8 mouse cellular contexts compared by ENCODE assay signal in genomic region chr3:52046027-52046700, GRCm38 (mm10). TPM values are rescaled to one million over a fixed set of nuclear protein-coding genes. Genes with fewer than 3 reads are reported as not detected.
DNase-seq lines count a peak whose midpoint lies in the region; ATAC-seq and TF ChIP-seq lines count a peak whose summit lies in the region.

No protein-coding gene starts in this region.

- H3ac ChIP-seq in myocyte (ENCODE audit: control insufficient read depth, insufficient read length) = no peak overlapping the region

- H3K27ac ChIP-seq in forebrain, embryonic 12.5 days = peak overlapping the region; percentile 93
- peak overlapping the region; percentile 93 for H3K27ac ChIP-seq in heart, embryonic 16.5 days (ENCODE audit: low read length)
- peak overlapping the region; percentile 74 for H3K27ac ChIP-seq in liver, embryonic 12.5 days
- peak overlapping the region; percentile 45 for H3K27ac ChIP-seq in testis, adult 2 months (ENCODE audit: control insufficient read depth, insufficient read depth, low read depth, low read length)

- H3K36me3 ChIP-seq in forebrain, embryonic 12.5 days (replicated peaks) = 0 out of 2 replicates have a peak, but pooled peaks cover 2% of the 10 kb centered on the region
- H3K36me3 ChIP-seq in heart, embryonic 16.5 days (ENCODE audit: control insufficient read depth, insufficient read depth) = no peaks in the 10 kb centered on the region
- no peaks in the 10 kb centered on the region for H3K36me3 ChIP-seq in liver, embryonic 12.5 days
- H3K36me3 ChIP-seq in myocyte (ENCODE audit: control insufficient read depth, insufficient read depth) = peaks cover 4% of the 10 kb centered on the region
- H3K36me3 ChIP-seq in testis, adult 2 months (ENCODE audit: control insufficient read depth, insufficient read depth, low read length) = no peaks in the 10 kb centered on the region

- peak overlapping the region; percentile 38 for H3K9ac ChIP-seq in forebrain, embryonic 12.5 days
- peak overlapping the region; percentile 68 for H3K9ac ChIP-seq in heart, embryonic 16.5 days (ENCODE audit: low read length)
- peak overlapping the region; percentile 18; the same call in 1 of the 2 replicates for H3K9ac ChIP-seq in liver, embryonic 12.5 days

- peak overlapping the region; percentile 49 for H3K4me2 ChIP-seq in forebrain, embryonic 12.5 days
- peak overlapping the region; percentile 69 for H3K4me2 ChIP-seq in heart, embryonic 16.5 days (ENCODE audit: low read depth, low read length)
- peak overlapping the region; percentile 69 for H3K4me2 ChIP-seq in liver, embryonic 12.5 days
- peak overlapping the region; percentile 91 for H3K4me2 ChIP-seq in myocyte (ENCODE audit: low read depth)

- peaks cover 54% of the 10 kb centered on the region for H3K4me1 ChIP-seq in forebrain, embryonic 12.5 days
- peaks cover 38% of the 10 kb centered on the region for H3K4me1 ChIP-seq in heart, embryonic 16.5 days (ENCODE audit: control insufficient read depth, insufficient read depth, low read length)
- peaks cover 48% of the 10 kb centered on the region for H3K4me1 ChIP-seq in liver, embryonic 12.5 days
- H3K4me1 ChIP-seq in testis, adult 2 months (ENCODE audit: control insufficient read depth, insufficient read depth, low read length) = peaks cover 9% of the 10 kb centered on the region

- WGBS in forebrain, embryonic 12.5 days = under 1% methylated on average over 20 of the region's 20 CpGs
- WGBS in heart, embryonic 16.5 days = 6% methylated on average over 20 of the region's 20 CpGs
- WGBS in liver, embryonic 12.5 days (ENCODE audit: insufficient replicate concordance) = 38% methylated on average over 20 of the region's 20 CpGs

- peak; percentile 58 for TF ChIP-seq POLR2A in myocyte (IDR thresholded peaks at IDR 0.05; ENCODE audit: insufficient read length, low read depth)
- TF ChIP-seq POLR2A in testis, adult 2 months (IDR thresholded peaks at IDR 0.05; ENCODE audit: control insufficient read depth, low read depth, low read length) = 0 out of 2 replicates have a peak, but pooled peaks have one; percentile 16

- peak overlapping the region; percentile 26 for H3K4me3 ChIP-seq in forebrain, embryonic 12.5 days (replicated peaks)
- H3K4me3 ChIP-seq in heart, embryonic 16.5 days (ENCODE audit: low read length) = peak overlapping the region; percentile 42
- peak overlapping the region; percentile 52 for H3K4me3 ChIP-seq in liver, embryonic 12.5 days
- peak overlapping the region; percentile 23 for H3K4me3 ChIP-seq in myocyte
- H3K4me3 ChIP-seq in testis, adult 2 months (ENCODE audit: control insufficient read depth, low read depth, low read length) = peak overlapping the region; percentile 3; the same call in 1 of the 2 replicates

- DNase-seq in CD4-positive, CD25-positive, alpha-beta regulatory T cell, adult 2 months (ENCODE audit: low read depth, low spot score) = peak; percentile 76
- peak; percentile 74 for DNase-seq in brain, embryonic 18.5 days (ENCODE audit: low read depth, low spot score)
- DNase-seq in kidney, postnatal 10 days = peak; percentile 89

- peaks cover 23% of the 10 kb centered on the region for H3K79me2 ChIP-seq in myocyte (ENCODE audit: control insufficient read depth, insufficient read depth)

- no peaks in the 10 kb centered on the region for H3K9me3 ChIP-seq in forebrain, embryonic 12.5 days
- H3K9me3 ChIP-seq in heart, embryonic 16.5 days (replicated peaks; ENCODE audit: control insufficient read depth, low read length) = no peaks in the 10 kb centered on the region
- no peaks in the 10 kb centered on the region for H3K9me3 ChIP-seq in liver, embryonic 12.5 days (replicated peaks)

- H3K27me3 ChIP-seq in forebrain, embryonic 12.5 days = no peaks in the 10 kb centered on the region
- H3K27me3 ChIP-seq in heart, embryonic 16.5 days (ENCODE audit: control insufficient read depth, insufficient read depth, low read length) = no peaks in the 10 kb centered on the region
- no peaks in the 10 kb centered on the region for H3K27me3 ChIP-seq in liver, embryonic 12.5 days (replicated peaks)
- H3K27me3 ChIP-seq in myocyte (ENCODE audit: control insufficient read depth, insufficient read depth, insufficient read length) = no peaks in the 10 kb centered on the region
- H3K27me3 ChIP-seq in testis, adult 2 months (ENCODE audit: control insufficient read depth, insufficient read depth, low read length) = no peaks in the 10 kb centered on the region

- ATAC-seq in forebrain, embryonic 12.5 days (ENCODE audit: low FRiP score) = peak; percentile 90
- peak; percentile 78 for ATAC-seq in heart, embryonic 16.5 days (replicated peaks; ENCODE audit: extremely low read depth, insufficient read depth, low FRiP score)
- ATAC-seq in liver, embryonic 12.5 days = peak; percentile 68

- no peak for TF ChIP-seq CTCF in testis, adult 2 months (IDR thresholded peaks at IDR 0.05; ENCODE audit: control insufficient read depth, insufficient read depth, insufficient replicate concordance, low read depth, low read length)

TF ChIP-seq in myocyte, 11 proteins besides CTCF, POLR2A, EP300 and RAD21:
- no peak for TF ChIP-seq TCF3 (IDR thresholded peaks at IDR 0.05; ENCODE audit: insufficient read length, low read depth)
- TF ChIP-seq USF1 (IDR thresholded peaks at IDR 0.05; ENCODE audit: low read depth) = no peak
- no peak for TF ChIP-seq REST (IDR thresholded peaks at IDR 0.05; ENCODE audit: insufficient read depth, insufficient read length)
- no peak for TF ChIP-seq MAX (IDR thresholded peaks at IDR 0.05; ENCODE audit: low read depth)
- TF ChIP-seq POLR2AphosphoS2 (IDR thresholded peaks at IDR 0.05; ENCODE audit: insufficient read length, low read depth) = no peak
- no peak for TF ChIP-seq SRF (IDR thresholded peaks at IDR 0.05; ENCODE audit: control insufficient read depth, insufficient read length, low read depth)
- no peak for TF ChIP-seq MYOD1 (IDR thresholded peaks at IDR 0.05; ENCODE audit: control insufficient read depth in 1 of 3, insufficient read length in 2 of 3, low read depth in 2 of 3)
- TF ChIP-seq CEBPB (IDR thresholded peaks at IDR 0.05; ENCODE audit: insufficient read depth, poor library complexity, severe bottlenecking) = no peak
- TF ChIP-seq TCF12 (IDR thresholded peaks at IDR 0.05; ENCODE audit: insufficient read depth, poor library complexity, severe bottlenecking) = no peak
- TF ChIP-seq MYOG (IDR thresholded peaks at IDR 0.05; ENCODE audit: control insufficient read depth in 1 of 3, insufficient read depth in 1 of 3, insufficient read length in 2 of 3, low read depth in 2 of 3) = no peak
- no peak for TF ChIP-seq E2F4 (IDR thresholded peaks at IDR 0.05; ENCODE audit: insufficient read depth)

RNA-seq across cellular contexts. Expression of gene Maml3, which starts 58.7 kb away (rescaled TPM):
- 7.6 and 7.7 TPM in 2 replicates for polyA plus RNA-seq in forebrain, embryonic 12.5 days (2016; fragmentation: Nextera tagmentation; extraction: Ambion mirVana)
- 2.6 and 3.1 TPM in 2 replicates for polyA plus RNA-seq in heart, embryonic 16.5 days (2015; fragmentation: Nextera tagmentation; extraction: Ambion mirVana)
- polyA plus RNA-seq in liver, embryonic 12.5 days (2016; fragmentation: Nextera tagmentation; extraction: Ambion mirVana) = 1.5 and 1.7 TPM in 2 replicates
- polyA plus RNA-seq in myocyte (2012; fragmentation: generic; extraction: Trizol) = 3.1 TPM
- 2.9 and 3.2 TPM in 2 replicates for polyA plus RNA-seq in testis, adult 2 months (2012; rRNA removed)

Comparison
In these comparisons a context has a peak if more than half of its experiments do, and no peak if none do; other contexts are left out.
1. Peak in every context shown above with its lines: DNase-seq, ATAC-seq, H3K4me3 ChIP-seq and H3K27ac ChIP-seq.
2. H3K9ac ChIP-seq: peak in every context shown above with its lines; median percentile 68 in heart, embryonic 16.5 days; 38 in forebrain, embryonic 12.5 days; 18 in liver, embryonic 12.5 days.